ENCODE assay signal across 8 mouse cellular contexts in genomic region chr3:96575272-96575984, GRCm38 (mm10). TPM values are rescaled to one million over a fixed set of nuclear protein-coding genes. Genes with fewer than 3 reads are reported as not detected.
DNase-seq lines count a peak whose midpoint lies in the region; ATAC-seq and TF ChIP-seq lines count a peak whose summit lies in the region.
"Had no signal": no experiment of that assay in that cellular context is flagged by ENCODE, and none has a peak within 500 bp of the region (broad histone marks: within the 10 kb centered on the region; RNA-seq: fewer than 3 reads in every experiment).

No protein-coding gene starts in this region.

- H3K9ac ChIP-seq in heart, embryonic 15.5 days = peak overlapping the region; percentile 43; the same call in 1 of the 2 replicates
- H3K9ac ChIP-seq in midbrain, embryonic 15.5 days = no peak overlapping the region
- H3K9ac ChIP-seq: neural tube, embryonic 12.5 days had no signal

- H3K9me3 ChIP-seq in E14TG2a.4 (ENCODE audit: low read length) = no peaks in the 10 kb centered on the region
- no peaks in the 10 kb centered on the region for H3K9me3 ChIP-seq in heart, embryonic 15.5 days (replicated peaks)
- H3K9me3 ChIP-seq in limb, embryonic 10.5 days (replicated peaks) = no peaks in the 10 kb centered on the region
- H3K9me3 ChIP-seq in midbrain, embryonic 15.5 days = no peaks in the 10 kb centered on the region
- H3K9me3 ChIP-seq: neural tube, embryonic 12.5 days had no signal

- H3K27me3 ChIP-seq in E14TG2a.4 (ENCODE audit: insufficient read depth, low read length) = no peaks in the 10 kb centered on the region
- no peaks in the 10 kb centered on the region for H3K27me3 ChIP-seq in heart, embryonic 15.5 days
- no peaks in the 10 kb centered on the region for H3K27me3 ChIP-seq in limb, embryonic 10.5 days (ENCODE audit: low read depth, poor library complexity, severe bottlenecking)
- no peaks in the 10 kb centered on the region for H3K27me3 ChIP-seq in midbrain, embryonic 15.5 days (replicated peaks)
- H3K27me3 ChIP-seq: neural tube, embryonic 12.5 days had no signal

- DNase-seq in adipocyte (ENCODE audit: low spot score) = peak; percentile 96
- no peak for DNase-seq in limb, embryonic 10.5 days (ENCODE audit: low spot score)
- DNase-seq in spleen, postnatal 4 days (ENCODE audit: low spot score in 2 of 2) = no peak

- WGBS in heart, embryonic 15.5 days = 83% methylated on average over 8 of the region's 8 CpGs
- WGBS in limb, embryonic 10.5 days = 86% methylated on average over 8 of the region's 8 CpGs
- 93% methylated on average over 8 of the region's 8 CpGs for WGBS in midbrain, embryonic 15.5 days

- H3K36me3 ChIP-seq in E14TG2a.4 (ENCODE audit: insufficient read depth, low read length) = peaks cover 19% of the 10 kb centered on the region
- no peaks in the 10 kb centered on the region for H3K36me3 ChIP-seq in heart, embryonic 15.5 days
- no peaks in the 10 kb centered on the region for H3K36me3 ChIP-seq in limb, embryonic 10.5 days
- no peaks in the 10 kb centered on the region for H3K36me3 ChIP-seq in midbrain, embryonic 15.5 days (replicated peaks)
- H3K36me3 ChIP-seq: neural tube, embryonic 12.5 days had no signal

- no peak for TF ChIP-seq CTCF in E14TG2a.4 (conservative IDR thresholded peaks at IDR 0.05; ENCODE audit: low read length)

- ATAC-seq in heart, embryonic 15.5 days (replicated peaks; ENCODE audit: insufficient number of reproducible peaks, insufficient read depth, low FRiP score, low read depth) = no peak
- ATAC-seq in megakaryocyte progenitor cell, adult 5-6 weeks (replicated peaks; ENCODE audit: poor library complexity) = no peak
- ATAC-seq in midbrain, embryonic 15.5 days (replicated peaks) = no peak

- peaks cover 89% of the 10 kb centered on the region for H3K4me1 ChIP-seq in E14TG2a.4 (replicated peaks; ENCODE audit: low read depth, low read length)
- peaks cover 70% of the 10 kb centered on the region for H3K4me1 ChIP-seq in heart, embryonic 15.5 days (replicated peaks)
- peaks cover 51% of the 10 kb centered on the region for H3K4me1 ChIP-seq in limb, embryonic 10.5 days
- H3K4me1 ChIP-seq in midbrain, embryonic 15.5 days = peaks cover 19% of the 10 kb centered on the region

- peak overlapping the region; percentile 60 for H3K4me2 ChIP-seq in heart, embryonic 15.5 days
- no peak overlapping the region for H3K4me2 ChIP-seq in midbrain, embryonic 15.5 days

- peak overlapping the region; percentile 68 for H3K4me3 ChIP-seq in E14TG2a.4 (replicated peaks; ENCODE audit: low read length)
- H3K4me3 ChIP-seq in heart, embryonic 15.5 days = peak overlapping the region; percentile 32; the same call in 1 of the 2 replicates
- no peak overlapping the region for H3K4me3 ChIP-seq in limb, embryonic 10.5 days
- no peak overlapping the region for H3K4me3 ChIP-seq in midbrain, embryonic 15.5 days
- H3K4me3 ChIP-seq: neural tube, embryonic 12.5 days had no signal

- H3K27ac ChIP-seq in heart, embryonic 15.5 days = peak overlapping the region; percentile 98
- peak overlapping the region; percentile 79 for H3K27ac ChIP-seq in limb, embryonic 10.5 days
- no peak overlapping the region for H3K27ac ChIP-seq in midbrain, embryonic 15.5 days
- H3K27ac ChIP-seq: neural tube, embryonic 12.5 days had no signal

RNA-seq across cellular contexts. Expression of gene Gm16253, which starts 1.4 kb away (rescaled TPM):
- 1.3 and 1.6 TPM in 2 replicates for polyA plus RNA-seq in heart, embryonic 15.5 days (2015; fragmentation: Nextera tagmentation; extraction: Ambion mirVana)
- 0.60 and 2.0 TPM in 2 replicates for polyA plus RNA-seq in limb, embryonic 10.5 days (2016; fragmentation: Nextera tagmentation; extraction: Ambion mirVana)
- total RNA-seq in megakaryocyte progenitor cell, adult 5-6 weeks (2015) = not detected in 2 replicates
- not detected in 2 replicates for total RNA-seq in megakaryocyte progenitor cell, adult 5-6 weeks (2017)
- polyA plus RNA-seq in midbrain, embryonic 15.5 days (2015; fragmentation: Nextera tagmentation; extraction: Ambion mirVana) = 1.1 and 2.1 TPM in 2 replicates

RNA-seq across cellular contexts. Expression of gene Txnip, which starts 17.7 kb away (rescaled TPM):
- 206 and 208 TPM in 2 replicates for polyA plus RNA-seq in heart, embryonic 15.5 days (2015; fragmentation: Nextera tagmentation; extraction: Ambion mirVana)
- 28.5 and 43.4 TPM in 2 replicates for polyA plus RNA-seq in limb, embryonic 10.5 days (2016; fragmentation: Nextera tagmentation; extraction: Ambion mirVana)
- total RNA-seq in megakaryocyte progenitor cell, adult 5-6 weeks (2015) = 103 and 139 TPM in 2 replicates
- total RNA-seq in megakaryocyte progenitor cell, adult 5-6 weeks (2017) = 94.6 and 128 TPM in 2 replicates
- 52.0 TPM in 2 replicates for polyA plus RNA-seq in midbrain, embryonic 15.5 days (2015; fragmentation: Nextera tagmentation; extraction: Ambion mirVana)

RNA-seq across cellular contexts. Expression of gene Polr3gl, which starts 18.6 kb away (rescaled TPM):
- polyA plus RNA-seq in heart, embryonic 15.5 days (2015; fragmentation: Nextera tagmentation; extraction: Ambion mirVana) = 34.8 and 38.3 TPM in 2 replicates
- polyA plus RNA-seq in limb, embryonic 10.5 days (2016; fragmentation: Nextera tagmentation; extraction: Ambion mirVana) = 27.2 and 42.1 TPM in 2 replicates
- 27.0 and 30.4 TPM in 2 replicates for total RNA-seq in megakaryocyte progenitor cell, adult 5-6 weeks (2015)
- total RNA-seq in megakaryocyte progenitor cell, adult 5-6 weeks (2017) = 50.7 and 59.5 TPM in 2 replicates
- polyA plus RNA-seq in midbrain, embryonic 15.5 days (2015; fragmentation: Nextera tagmentation; extraction: Ambion mirVana) = 35.7 and 36.9 TPM in 2 replicates

RNA-seq across cellular contexts. Expression of gene Ankrd34a, which starts 21.0 kb away (rescaled TPM):
- polyA plus RNA-seq in heart, embryonic 15.5 days (2015; fragmentation: Nextera tagmentation; extraction: Ambion mirVana) = 6.7 TPM in 2 replicates
- 0.73 and 0.96 TPM in 2 replicates for polyA plus RNA-seq in limb, embryonic 10.5 days (2016; fragmentation: Nextera tagmentation; extraction: Ambion mirVana)
- total RNA-seq in megakaryocyte progenitor cell, adult 5-6 weeks (2015) = not detected in 2 replicates
- total RNA-seq in megakaryocyte progenitor cell, adult 5-6 weeks (2017) = not detected in 2 replicates
- polyA plus RNA-seq in midbrain, embryonic 15.5 days (2015; fragmentation: Nextera tagmentation; extraction: Ambion mirVana) = 15.0 and 16.7 TPM in 2 replicates

RNA-seq across cellular contexts. Expression of gene Lix1l, which starts 25.5 kb away (rescaled TPM):
- 5.3 and 5.5 TPM in 2 replicates for polyA plus RNA-seq in heart, embryonic 15.5 days (2015; fragmentation: Nextera tagmentation; extraction: Ambion mirVana)
- polyA plus RNA-seq in limb, embryonic 10.5 days (2016; fragmentation: Nextera tagmentation; extraction: Ambion mirVana) = 3.6 and 4.5 TPM in 2 replicates
- total RNA-seq in megakaryocyte progenitor cell, adult 5-6 weeks (2015) = 0.89 and 3.0 TPM in 2 replicates
- total RNA-seq in megakaryocyte progenitor cell, adult 5-6 weeks (2017) = 0.83 and 2.3 TPM in 2 replicates
- polyA plus RNA-seq in midbrain, embryonic 15.5 days (2015; fragmentation: Nextera tagmentation; extraction: Ambion mirVana) = 3.9 and 4.5 TPM in 2 replicates

Comparison
In these comparisons a context has a peak if more than half of its experiments do, and no peak if none do; other contexts are left out.
1. H3K4me3 ChIP-seq: peak in E14TG2a.4 (single experiment) and heart, embryonic 15.5 days (single experiment); none in limb, embryonic 10.5 days (single experiment) and midbrain, embryonic 15.5 days (single experiment).